Mouse (Mus musculus) limb, embryonic 15.5 days (tissue): ENCODE results near the gene Arhgef33. TPM values are rescaled to one million over a fixed set of nuclear protein-coding genes. Genes with fewer than 3 reads are reported as not detected.
"Not testable (repeated sequence)": the region's sequence is repeated elsewhere in the genome, so short reads cannot be mapped to it uniquely, and the experiment has no call there.

ENCODE experiments used
- ATAC-seq: fragments of 200-750 bp; cut with Nextera tagmentation; 2 replicates; pipeline ENCODE4 v1.8.0; 2017; ENCODE audit warnings: low read depth, moderate TSS enrichment; ENCODE audit not compliant: insufficient number of reproducible peaks, low FRiP score, low TSS enrichment
- H3K27ac ChIP-seq: fragments of 300-500 bp; sonication (generic); 2 replicates; pipeline ENCODE4 v1.5.1; 2015; ENCODE audit warnings: moderate library complexity, mild to moderate bottlenecking, inconsistent platforms
- H3K27me3 ChIP-seq: fragments of 300-500 bp; sonication (generic); 2 replicates; pipeline ENCODE4 v1.6.1; 2015; ENCODE audit warnings: inconsistent platforms
- H3K36me3 ChIP-seq: fragments of 300-500 bp; sonication (generic); 2 replicates; pipeline ENCODE4 v1.6.1; 2015; ENCODE audit warnings: inconsistent platforms
- H3K4me1 ChIP-seq: fragments of 300-500 bp; sonication (generic); 2 replicates; pipeline ENCODE4 v1.6.1; 2015; ENCODE audit warnings: inconsistent platforms
- H3K4me2 ChIP-seq: fragments of 300-500 bp; sonication (generic); 2 replicates; pipeline ENCODE4 v1.6.1; 2015; ENCODE audit warnings: mild to moderate bottlenecking, inconsistent platforms
- H3K4me3 ChIP-seq: fragments of 300-500 bp; sonication (generic); 2 replicates; pipeline ENCODE4 v1.5.1; 2015; ENCODE audit warnings: mild to moderate bottlenecking, inconsistent platforms
- H3K9ac ChIP-seq: fragments of 300-500 bp; sonication (generic); 2 replicates; pipeline ENCODE4 v1.6.1; 2015; ENCODE audit warnings: inconsistent platforms
- H3K9me3 ChIP-seq: fragments of 300-500 bp; sonication (generic); 2 replicates; pipeline ENCODE4 v1.6.1; 2016; ENCODE audit warnings: inconsistent platforms
- WGBS: fragments of 180-500 bp; shearing (Covaris S2); methylation state at CpG from one replicate; pipeline ENCODE4 v1.1.7; 2015; 5-methylcytosine and 5-hydroxymethylcytosine counted together
- polyA plus RNA-seq: library from polyadenylated mRNA; unstranded; fragments of >200 nt; fragmentation: Nextera tagmentation; extraction: Ambion mirVana; gene quantifications from 2 replicates; pipeline ENCODE4 v1.2.1, GENCODE M21; 2015

Arhgef33 gene
- 0.42 and 0.84 TPM in 2 replicates for polyA plus RNA-seq

DNA sequence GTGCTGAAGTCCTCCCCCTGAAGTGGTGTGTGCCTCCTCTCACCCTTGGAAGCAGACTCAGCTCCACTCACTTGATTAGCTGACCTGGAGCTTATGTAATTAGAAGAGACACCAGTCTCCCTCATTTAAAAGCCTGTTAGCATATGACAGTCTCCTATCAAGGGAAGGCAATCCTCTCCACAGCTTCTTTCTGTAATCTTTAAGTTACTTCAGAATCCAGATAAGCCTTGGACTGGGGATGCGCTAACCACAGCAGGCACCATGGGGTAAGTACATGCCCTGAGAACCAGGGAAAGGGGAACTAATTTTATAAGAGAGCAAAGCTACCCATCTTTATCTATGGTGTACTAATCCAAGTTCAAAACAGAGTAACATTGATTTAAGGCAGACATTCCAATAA lies at the start of gene Arhgef33:
Arhgef33 (plus strand) TSS at position 157 of the 400 bp plus-strand sequence.
- Histone ChIP-seq H3K4me3 (no peak within 1 kb of the TSS), H3K36me3 (no peaks in the 10 kb centered on the region), H3K9me3 (no peaks in the 10 kb centered on the region), H3K27ac (no peak within 1 kb of the TSS), H3K4me1 (peaks cover 16% of the 10 kb centered on the region), H3K4me2 (no peak within 1 kb of the TSS), H3K9ac (no peak within 1 kb of the TSS), H3K27me3 (no peaks in the 10 kb centered on the region)
- ATAC-seq = no peak
- WGBS = 84% methylated on average over 1 of the region's 1 CpGs

DNA sequence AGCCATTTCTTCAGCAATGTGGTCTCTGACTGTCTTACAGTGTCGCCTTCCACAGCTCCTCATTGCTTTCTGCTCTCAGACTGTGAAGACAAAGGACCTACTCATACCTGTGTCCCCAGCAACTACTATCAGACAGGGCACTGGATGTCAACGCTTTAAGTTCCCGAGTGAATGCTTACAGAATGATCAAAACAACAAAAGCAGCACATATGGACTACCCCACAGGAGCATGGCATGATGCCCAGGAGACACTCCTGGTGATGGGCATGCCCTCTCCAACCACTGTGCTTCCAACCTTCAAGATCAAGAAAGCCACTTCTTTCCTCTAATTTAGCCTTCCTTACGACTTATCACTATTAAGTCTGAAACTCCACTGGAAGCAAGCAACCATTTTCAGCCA lies 40.1 kb upstream of the Arhgef33 start:
- peaks cover 80% of the 10 kb centered on the region for H3K36me3 ChIP-seq
- H3K4me1 ChIP-seq = no peaks in the 10 kb centered on the region
- H3K27ac ChIP-seq = no peak overlapping the region
- no peak overlapping the region for H3K4me3 ChIP-seq
- no peak for ATAC-seq
- H3K9me3 ChIP-seq = no peaks in the 10 kb centered on the region
- WGBS = 91% methylated on average over 4 of the region's 4 CpGs
- no peaks in the 10 kb centered on the region for H3K27me3 ChIP-seq
- no peak overlapping the region for H3K9ac ChIP-seq
- no peak overlapping the region for H3K4me2 ChIP-seq

DNA sequence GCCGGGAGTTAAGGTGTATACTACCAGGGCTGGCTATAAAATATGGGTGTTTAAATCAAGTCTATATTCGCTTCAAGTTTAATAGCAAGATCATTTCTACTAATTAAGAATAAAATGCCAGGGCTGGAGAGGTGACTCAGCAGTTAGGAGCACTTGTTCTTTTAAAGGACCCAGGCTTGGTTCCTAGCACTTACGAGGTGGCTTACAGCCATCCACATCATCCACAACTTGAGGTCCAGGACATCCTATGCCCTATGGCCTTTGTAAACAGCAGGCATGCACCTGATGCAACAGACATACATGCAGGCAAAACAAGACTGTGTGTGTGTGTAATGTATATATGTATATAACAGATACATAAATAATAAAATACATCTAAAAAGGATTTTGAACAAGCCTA lies 39.1 kb upstream of the Arhgef33 start:
- H3K4me3 ChIP-seq = no peak overlapping the region
- 90% methylated on average over 3 of the region's 3 CpGs for WGBS
- no peak overlapping the region for H3K9ac ChIP-seq
- no peaks in the 10 kb centered on the region for H3K9me3 ChIP-seq
- no peaks in the 10 kb centered on the region for H3K27me3 ChIP-seq
- peaks cover 80% of the 10 kb centered on the region for H3K36me3 ChIP-seq
- H3K4me1 ChIP-seq = no peaks in the 10 kb centered on the region
- H3K27ac ChIP-seq = no peak overlapping the region
- no peak overlapping the region for H3K4me2 ChIP-seq
- no peak for ATAC-seq

DNA sequence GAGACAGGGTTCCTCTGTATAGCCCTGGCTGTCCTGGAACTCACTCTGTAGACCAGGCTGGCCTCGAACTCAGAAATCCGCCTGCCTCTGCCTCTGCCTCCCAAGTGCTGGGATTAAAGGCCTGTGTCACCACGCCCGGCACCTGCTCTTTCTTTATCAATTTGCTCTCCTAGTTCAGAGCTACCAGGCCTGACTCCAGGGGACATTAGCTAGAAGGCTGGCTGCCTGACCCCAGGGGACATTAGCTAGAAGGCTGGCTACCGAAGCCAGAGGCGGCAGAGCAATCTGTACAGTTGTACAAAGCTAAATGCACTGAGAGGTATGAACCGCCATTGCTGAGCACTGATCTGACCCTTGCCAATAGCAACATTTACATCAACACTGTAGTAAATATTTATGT lies 36.6 kb upstream of the Arhgef33 start:
- not testable (repeated sequence) for H3K27me3 ChIP-seq, H3K4me1 ChIP-seq, H3K27ac ChIP-seq, H3K4me2 ChIP-seq, H3K4me3 ChIP-seq, H3K9me3 ChIP-seq, ATAC-seq, H3K9ac ChIP-seq
- 94% methylated on average over 7 of the region's 7 CpGs for WGBS
- H3K36me3 ChIP-seq = peaks cover 83% of the 10 kb centered on the region

DNA sequence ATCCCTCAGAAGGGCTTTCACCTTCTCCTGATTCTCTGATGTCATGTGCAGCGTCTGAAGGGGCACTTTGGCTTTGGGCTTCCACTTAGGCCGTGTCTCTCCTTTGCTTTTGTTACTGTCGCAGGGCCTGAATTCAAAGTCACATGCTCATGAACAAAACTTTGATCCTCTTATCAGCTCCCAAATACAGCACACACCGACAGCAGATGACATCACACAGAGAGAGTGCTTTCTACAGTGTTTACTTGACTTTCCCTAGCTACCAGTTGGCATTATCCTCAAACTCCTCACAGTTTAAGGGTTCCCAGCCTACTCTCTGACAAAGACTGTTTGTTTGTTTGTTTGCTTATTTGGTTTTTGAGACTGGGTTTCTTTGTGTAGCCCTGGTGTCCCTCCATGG lies 29.0 kb upstream of the Arhgef33 start:
- Histone ChIP-seq H3K36me3 (peaks cover 68% of the 10 kb centered on the region), H3K9me3 (no peaks in the 10 kb centered on the region), H3K4me2 (no peak overlapping the region), H3K9ac (no peak overlapping the region), H3K27me3 (no peaks in the 10 kb centered on the region), H3K27ac (no peak overlapping the region), H3K4me1 (no peaks in the 10 kb centered on the region), H3K4me3 (no peak overlapping the region)
- ATAC-seq = no peak
- WGBS = 87% methylated on average over 4 of the region's 4 CpGs

DNA sequence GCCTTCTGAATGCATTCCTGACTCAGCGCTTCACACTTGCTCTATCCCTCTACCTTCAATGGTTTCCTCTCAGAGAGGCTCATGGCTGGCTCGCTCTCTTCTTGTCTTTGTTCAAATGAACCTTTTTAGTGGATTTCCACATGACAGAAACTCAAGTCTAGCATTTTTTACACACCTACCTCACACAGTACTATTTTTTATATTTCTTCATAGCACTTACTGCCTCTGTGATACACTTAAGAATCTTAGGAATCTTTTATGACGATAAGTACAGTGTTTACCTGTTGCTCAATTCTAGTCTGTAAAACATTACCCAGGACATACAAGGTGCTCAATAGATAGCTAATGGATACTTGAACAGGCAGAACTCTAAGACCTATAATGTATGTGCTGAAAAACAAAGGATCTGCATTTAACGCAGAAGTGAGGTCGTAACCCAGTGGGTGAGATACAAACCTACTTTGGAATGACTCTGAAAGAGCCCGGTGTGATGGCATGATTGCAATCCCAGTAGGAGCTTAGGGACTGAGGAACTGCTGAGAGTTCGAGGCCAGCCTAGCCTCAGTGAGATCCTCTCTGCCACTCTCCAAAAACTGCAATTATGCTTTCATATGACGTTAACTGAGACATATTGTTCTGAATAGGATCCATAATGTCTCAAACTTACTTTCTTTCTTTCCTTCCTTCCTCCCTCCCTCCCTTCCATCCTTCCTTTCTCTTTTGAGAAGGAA lies 27.7 kb upstream of the Arhgef33 start:
- no peaks in the 10 kb centered on the region for H3K4me1 ChIP-seq
- H3K9me3 ChIP-seq = no peaks in the 10 kb centered on the region
- 90% methylated on average over 8 of the region's 8 CpGs for WGBS
- H3K36me3 ChIP-seq = peaks cover 56% of the 10 kb centered on the region
- no peak for ATAC-seq
- no peak overlapping the region for H3K4me3 ChIP-seq
- H3K4me2 ChIP-seq = no peak overlapping the region
- H3K27me3 ChIP-seq = no peaks in the 10 kb centered on the region
- no peak overlapping the region for H3K9ac ChIP-seq
- H3K27ac ChIP-seq = no peak overlapping the region

DNA sequence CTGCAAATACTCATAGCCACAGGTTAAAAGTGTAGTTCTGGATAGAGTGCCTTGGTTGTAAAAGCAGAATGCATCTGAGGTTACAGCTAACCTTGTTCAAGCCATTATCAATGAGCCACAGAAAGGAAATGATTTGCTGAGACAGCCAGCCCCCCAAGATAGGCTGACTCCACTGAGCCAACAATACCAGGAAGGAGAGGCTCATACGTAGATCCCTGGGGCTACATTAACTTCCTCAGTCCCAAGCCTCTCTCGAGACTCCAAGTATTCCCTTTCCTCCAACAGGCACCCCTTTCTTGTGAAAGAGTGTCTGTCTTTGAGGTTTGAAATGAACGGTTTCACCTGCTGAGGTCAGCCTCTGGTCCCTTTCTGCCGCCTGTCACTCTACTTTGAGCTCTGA lies 22.8 kb upstream of the Arhgef33 start:
- H3K4me3 ChIP-seq = no peak overlapping the region
- 73% methylated on average over 4 of the region's 4 CpGs for WGBS
- H3K27me3 ChIP-seq = no peaks in the 10 kb centered on the region
- H3K9ac ChIP-seq = no peak overlapping the region
- peaks cover 16% of the 10 kb centered on the region; the same call in 1 of the 2 replicates for H3K36me3 ChIP-seq
- H3K4me2 ChIP-seq = no peak overlapping the region
- no peak overlapping the region for H3K27ac ChIP-seq
- H3K4me1 ChIP-seq = peaks cover 8% of the 10 kb centered on the region
- no peaks in the 10 kb centered on the region for H3K9me3 ChIP-seq
- ATAC-seq = no peak

DNA sequence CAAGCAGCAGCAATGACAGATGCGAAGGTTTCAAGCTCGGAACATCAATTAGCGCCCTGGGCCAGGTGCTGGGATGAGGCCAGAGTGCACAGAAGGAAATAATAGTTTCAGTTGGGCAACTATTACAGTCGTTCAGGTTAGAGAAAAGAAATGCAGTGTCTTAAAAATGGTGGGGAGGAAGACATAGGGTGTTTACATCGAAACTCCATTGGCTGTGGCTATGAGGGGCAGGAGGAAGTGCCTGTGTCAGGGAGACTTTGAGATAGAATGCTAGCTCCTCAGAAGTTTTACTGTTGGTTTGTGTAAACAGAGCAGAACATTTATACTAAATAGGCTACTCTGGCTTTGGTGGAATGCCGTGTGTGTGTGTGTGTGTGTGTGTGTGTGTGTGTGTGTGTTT lies 19.2 kb upstream of the Arhgef33 start:
- Histone ChIP-seq H3K27me3 (no peaks in the 10 kb centered on the region), H3K9me3 (no peaks in the 10 kb centered on the region), H3K4me1 (peaks cover 8% of the 10 kb centered on the region), H3K4me3 (no peak overlapping the region), H3K4me2 (no peak overlapping the region), H3K27ac (no peak overlapping the region), H3K9ac (no peak overlapping the region), H3K36me3 (no peaks in the 10 kb centered on the region)
- ATAC-seq = no peak
- WGBS = 72% methylated on average over 6 of the region's 6 CpGs

DNA sequence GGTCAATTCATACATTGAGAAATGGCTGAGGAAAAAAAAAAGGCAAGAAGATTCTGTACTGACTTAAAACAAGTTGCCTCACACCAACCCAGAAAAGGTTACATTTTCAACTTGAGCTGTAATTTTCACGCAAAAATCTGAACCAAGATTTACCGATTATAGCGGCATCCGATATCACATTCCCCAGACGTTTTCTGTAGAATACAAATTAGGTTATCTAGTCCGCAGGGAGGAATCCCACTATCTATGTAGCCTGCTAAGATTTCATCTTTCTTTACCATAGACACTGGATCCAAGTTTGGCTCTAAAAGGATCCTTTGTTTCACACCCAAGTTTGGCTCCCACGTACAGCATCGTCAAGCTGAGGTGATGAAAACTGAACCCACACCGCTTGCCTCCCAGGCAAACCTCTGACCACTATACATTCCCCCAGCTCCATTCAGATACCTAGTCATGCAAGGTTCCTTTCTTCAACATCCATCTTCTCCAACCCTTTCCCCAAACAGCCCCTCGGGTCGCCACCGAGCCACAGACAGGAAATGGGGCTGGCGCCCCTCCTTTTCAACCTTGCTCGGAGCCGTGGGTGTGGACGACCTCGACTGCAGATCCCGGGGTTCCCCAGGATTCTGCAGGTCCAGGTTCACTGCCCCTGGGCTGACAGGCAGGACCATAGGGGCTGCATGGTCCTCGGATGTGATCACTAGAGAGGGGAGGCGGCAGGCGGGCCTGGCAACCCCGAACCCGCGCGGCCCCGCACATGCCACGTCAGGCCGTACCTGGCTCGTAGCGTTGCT lies 17.7 kb upstream of the Arhgef33 start:
- WGBS = under 1% methylated on average over 30 of the region's 30 CpGs
- H3K27me3 ChIP-seq = no peaks in the 10 kb centered on the region
- H3K4me1 ChIP-seq = peaks cover 8% of the 10 kb centered on the region
- no peaks in the 10 kb centered on the region for H3K9me3 ChIP-seq
- H3K36me3 ChIP-seq = no peaks in the 10 kb centered on the region
- H3K4me2 ChIP-seq = peak overlapping the region; percentile 57
- peak overlapping the region; percentile 90 for H3K27ac ChIP-seq
- H3K9ac ChIP-seq = peak overlapping the region; percentile 80
- H3K4me3 ChIP-seq = peak overlapping the region; percentile 94
- ATAC-seq = no peak; the same call in 1 of the 2 replicates

DNA sequence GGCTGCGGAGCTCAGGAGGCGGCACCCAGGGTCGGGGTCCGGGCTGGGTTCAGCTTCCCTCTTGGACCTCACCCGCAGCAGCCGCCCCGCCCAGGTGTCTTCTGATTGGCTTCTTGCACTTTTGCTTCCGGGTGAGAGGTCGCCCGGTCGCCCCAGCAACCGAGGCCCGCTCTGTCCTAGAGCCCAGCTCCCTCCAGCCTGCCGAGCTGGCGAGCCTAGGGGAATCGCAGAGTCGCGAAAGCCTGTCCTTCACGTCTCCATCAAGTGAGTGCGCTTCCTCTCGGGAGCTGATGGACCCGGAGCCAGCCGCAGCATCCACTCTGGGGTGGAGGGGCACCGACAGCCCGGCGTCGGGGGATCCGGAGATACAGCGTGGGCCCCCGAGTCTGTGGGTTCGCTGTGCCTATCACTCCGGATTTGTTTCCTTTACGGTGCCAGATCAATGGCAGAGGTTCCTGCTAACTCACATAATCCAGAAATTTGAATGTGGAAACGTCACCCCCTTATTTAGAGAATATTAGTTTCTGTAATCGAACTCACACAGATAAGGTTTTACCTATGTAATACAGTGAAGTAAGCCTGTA lies 17.0 kb upstream of the Arhgef33 start, which contains the start of the genes Morn2 and Dhx57:
Morn2 (plus strand) TSS at position 130 of the 584 bp plus-strand sequence.
Dhx57 (minus strand) TSS at position 403 of the 584 bp plus-strand sequence.
- H3K36me3 ChIP-seq = no peaks in the 10 kb centered on the region
- under 1% methylated on average over 35 of the region's 35 CpGs for WGBS
- no peaks in the 10 kb centered on the region for H3K27me3 ChIP-seq
- H3K27ac ChIP-seq = peak within 1 kb of the TSS; percentile 90
- peak; percentile 97 for ATAC-seq
- H3K9me3 ChIP-seq = no peaks in the 10 kb centered on the region
- H3K4me3 ChIP-seq = peak within 1 kb of the TSS; percentile 94
- peak within 1 kb of the TSS; percentile 57 for H3K4me2 ChIP-seq
- peaks cover 8% of the 10 kb centered on the region for H3K4me1 ChIP-seq
- peak within 1 kb of the TSS; percentile 80 for H3K9ac ChIP-seq

DNA sequence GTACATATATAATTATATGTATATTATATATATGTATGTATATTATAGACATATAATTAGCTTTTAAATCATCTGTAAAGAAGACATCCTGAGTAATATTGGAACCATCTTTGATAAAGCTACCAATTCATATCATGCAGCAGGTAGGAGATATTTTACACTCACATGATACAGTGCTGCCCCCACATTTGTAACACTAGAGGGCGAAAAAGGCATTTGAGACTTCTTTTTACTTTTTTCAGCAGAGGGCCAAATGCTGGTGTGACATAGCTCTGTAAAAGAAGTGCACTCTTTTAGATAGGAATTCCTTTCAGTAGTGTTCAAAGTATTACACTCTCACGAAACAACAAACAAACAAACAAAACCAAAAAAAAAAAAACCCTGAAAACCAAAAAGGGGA lies 16.1 kb upstream of the Arhgef33 start:
- no peaks in the 10 kb centered on the region for H3K27me3 ChIP-seq
- no peak overlapping the region for H3K27ac ChIP-seq
- H3K9me3 ChIP-seq = no peaks in the 10 kb centered on the region
- ATAC-seq = no peak
- no peak overlapping the region for H3K9ac ChIP-seq
- peaks cover 8% of the 10 kb centered on the region for H3K4me1 ChIP-seq
- WGBS = 18% methylated on average over 2 of the region's 2 CpGs
- H3K4me3 ChIP-seq = no peak overlapping the region
- H3K36me3 ChIP-seq = no peaks in the 10 kb centered on the region
- no peak overlapping the region for H3K4me2 ChIP-seq

DNA sequence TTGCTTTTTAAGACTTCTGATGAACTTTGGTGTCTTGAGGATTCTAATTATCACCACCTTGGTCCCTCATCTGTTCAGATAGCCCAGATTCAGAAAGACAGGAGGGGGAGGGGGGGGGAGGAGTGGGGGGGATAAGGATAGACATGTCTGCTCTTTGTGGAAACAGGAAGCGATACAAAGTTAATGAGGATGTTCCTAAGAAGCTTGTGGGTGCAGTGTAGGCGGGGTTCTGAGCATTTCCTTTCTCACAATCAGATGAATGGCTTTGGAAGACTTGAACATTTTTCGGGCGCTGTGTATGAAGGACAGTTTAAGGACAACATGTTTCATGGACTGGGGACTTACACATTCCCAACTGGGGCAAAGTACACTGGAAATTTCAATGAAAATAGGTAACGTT lies 11.9 kb upstream of the Arhgef33 start:
- Histone ChIP-seq H3K9ac (no peak overlapping the region), H3K4me1 (no peaks in the 10 kb centered on the region), H3K27me3 (no peaks in the 10 kb centered on the region), H3K27ac (no peak overlapping the region), H3K36me3 (no peaks in the 10 kb centered on the region), H3K4me3 (no peak overlapping the region), H3K9me3 (no peaks in the 10 kb centered on the region), H3K4me2 (no peak overlapping the region)
- 80% methylated on average over 5 of the region's 5 CpGs for WGBS
- ATAC-seq = no peak
